Mouse (Mus musculus): ENCODE measurements at regions not wholly inside any gene's neighbourhood (a gene's known extent, or its start where the extent isn't known, plus 50 kb on each side); places are given as distances from the start of the nearest gene placed in this dataset.

DNA sequence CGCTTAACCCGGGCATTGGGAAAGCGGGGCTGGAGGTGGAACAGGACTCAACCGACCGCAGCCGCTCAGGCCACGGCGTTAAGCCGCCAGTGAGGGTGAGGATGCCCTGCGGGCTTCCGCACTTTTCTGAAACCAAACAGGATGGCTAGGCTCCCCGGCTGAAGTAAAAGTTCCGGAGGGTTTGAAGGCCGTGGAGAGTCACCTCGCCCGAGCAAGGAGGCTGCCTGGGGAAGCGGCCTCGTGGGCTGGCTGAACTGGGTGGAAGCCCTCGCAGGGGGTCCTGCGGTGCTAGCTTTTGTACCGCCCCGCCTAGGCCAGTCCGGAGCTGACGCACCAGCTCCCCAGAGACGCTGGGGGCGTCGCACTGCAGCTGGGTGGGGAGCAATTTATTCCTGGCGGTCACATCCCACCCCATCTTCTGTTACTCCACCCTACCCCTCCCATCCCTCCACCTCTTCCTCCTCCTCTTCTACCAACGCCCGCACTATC lies 217.1 kb downstream of the Mef2c start:
- DNase-seq (ENCODE audit: low spot score) (peak; percentile 96), ATAC-seq (ENCODE audit: low FRiP score) (peak; percentile 76)
- Histone ChIP-seq H3K4me1 (ENCODE audit: insufficient read depth, low read length) (no peaks in the 10 kb centered on the region), H3K27me3 (ENCODE audit: insufficient read depth, low read length) (0 out of 2 replicates have a peak, but pooled peaks cover 6% of the 10 kb centered on the region), H3K36me3 (ENCODE audit: insufficient read depth, low read length) (no peaks in the 10 kb centered on the region), H3K27ac (ENCODE audit: low read depth, low read length) (peak overlapping the region; percentile 95), H3K9me3 (ENCODE audit: low read length) (no peaks in the 10 kb centered on the region), H3K4me2 (ENCODE audit: low read depth, low read length, poor library complexity, severe bottlenecking) (peak overlapping the region; percentile 79), H3K4me3 (ENCODE audit: low read depth, low read length) (peak overlapping the region; percentile 78), H3K9ac (replicated peaks; ENCODE audit: low read length, poor library complexity, severe bottlenecking) (peak overlapping the region; percentile 86)
- WGBS = 2% methylated on average over 25 of the region's 30 CpGs
- peak; percentile 17; the same call in 1 of the 2 replicates for TF ChIP-seq CTCF (IDR thresholded peaks at IDR 0.05)

GRCm38 (mm10) chr13:83721563-83721962 lies 217.7 kb downstream of the Mef2c start:
- Histone ChIP-seq H3K36me3 (ENCODE audit: insufficient read depth, low read length) (no peaks in the 10 kb centered on the region), H3K9ac (replicated peaks; ENCODE audit: low read length, poor library complexity, severe bottlenecking) (peak overlapping the region; percentile 86), H3K4me1 (ENCODE audit: insufficient read depth, low read length) (no peaks in the 10 kb centered on the region), H3K4me2 (ENCODE audit: low read depth, low read length, poor library complexity, severe bottlenecking) (peak overlapping the region; percentile 79), H3K4me3 (ENCODE audit: low read depth, low read length) (peak overlapping the region; percentile 78), H3K27me3 (ENCODE audit: insufficient read depth, low read length) (0 out of 2 replicates have a peak, but pooled peaks cover 5% of the 10 kb centered on the region), H3K9me3 (ENCODE audit: low read length) (no peaks in the 10 kb centered on the region), H3K27ac (ENCODE audit: low read depth, low read length) (peak overlapping the region; percentile 95)
- 3% methylated on average over 14 of the region's 14 CpGs for WGBS
- no peak for TF ChIP-seq CTCF (IDR thresholded peaks at IDR 0.05)
- ATAC-seq (ENCODE audit: low FRiP score) = peak; percentile 36
- peak; percentile 81 for DNase-seq (ENCODE audit: low spot score)

- H3K36me3 ChIP-seq (ENCODE audit: insufficient read depth, low read length) = no peaks in the 10 kb centered on the region; the same call in 1 of the 2 replicates
- 6% methylated on average over 7 of the region's 7 CpGs for whole genome bisulfite sequencing
- H3K9ac ChIP-seq (replicated peaks; ENCODE audit: low read length, poor library complexity, severe bottlenecking) = peak overlapping the region; percentile 86
- no peaks in the 10 kb centered on the region for H3K4me1 ChIP-seq (ENCODE audit: insufficient read depth, low read length)
- TF ChIP-seq CTCF (IDR thresholded peaks at IDR 0.05) = peak; percentile 59
- DNase-seq (ENCODE audit: low spot score) (peak; percentile 82), ATAC-seq (ENCODE audit: low FRiP score) (peak; percentile 22)
- peak overlapping the region; percentile 78 for H3K4me3 ChIP-seq (ENCODE audit: low read depth, low read length)
- H3K27me3 ChIP-seq (ENCODE audit: insufficient read depth, low read length) = no peaks in the 10 kb centered on the region
- peak overlapping the region; percentile 95 for H3K27ac ChIP-seq (ENCODE audit: low read depth, low read length)
- H3K4me2 ChIP-seq (ENCODE audit: low read depth, low read length, poor library complexity, severe bottlenecking) = peak overlapping the region; percentile 79
- no peaks in the 10 kb centered on the region for H3K9me3 ChIP-seq (ENCODE audit: low read length)
Measured at GRCm38 (mm10) chr13:83722241-83722640, 218.4 kb downstream of the Mef2c start.

DNA sequence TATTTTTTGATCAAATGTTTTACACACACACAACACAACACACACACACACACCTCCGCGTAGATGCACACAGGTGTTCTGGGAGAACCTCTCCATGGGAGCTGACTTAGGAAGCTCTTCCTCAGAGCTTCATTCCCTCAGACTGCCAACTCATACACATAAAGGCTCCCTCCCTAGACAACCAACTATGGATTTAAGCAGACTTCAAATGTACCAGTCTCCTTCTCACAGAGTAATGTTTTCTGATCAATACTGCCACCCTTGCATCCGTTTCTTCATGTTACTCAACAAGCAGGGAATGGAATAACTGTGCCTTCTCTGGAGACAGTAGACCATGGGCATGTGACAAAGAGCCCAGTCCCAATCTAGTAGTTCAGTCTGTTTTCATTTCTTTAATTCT lies 219.0 kb downstream of the Mef2c start:
- no peaks in the 10 kb centered on the region for H3K9me3 ChIP-seq (ENCODE audit: low read length)
- 7% methylated on average over 3 of the region's 3 CpGs for WGBS

GRCm38 (mm10) chr13:83723396-83723795 lies 219.6 kb downstream of the Mef2c start:
- Histone ChIP-seq H3K36me3 (ENCODE audit: insufficient read depth, low read length) (no peaks in the 10 kb centered on the region; the same call in 1 of the 2 replicates), H3K27ac (ENCODE audit: low read depth, low read length) (peak overlapping the region; percentile 95), H3K4me1 (ENCODE audit: insufficient read depth, low read length) (no peaks in the 10 kb centered on the region), H3K9ac (replicated peaks; ENCODE audit: low read length, poor library complexity, severe bottlenecking) (peak overlapping the region; percentile 86), H3K9me3 (ENCODE audit: low read length) (no peaks in the 10 kb centered on the region), H3K4me3 (ENCODE audit: low read depth, low read length) (peak overlapping the region; percentile 78), H3K27me3 (ENCODE audit: insufficient read depth, low read length) (no peaks in the 10 kb centered on the region), H3K4me2 (ENCODE audit: low read depth, low read length, poor library complexity, severe bottlenecking) (peak overlapping the region; percentile 79)
- no peak for TF ChIP-seq CTCF (IDR thresholded peaks at IDR 0.05)
- no peak for ATAC-seq (ENCODE audit: low FRiP score)
- DNase-seq (ENCODE audit: low spot score) = peak; percentile 21
- WGBS = 25% methylated on average over 2 of the region's 2 CpGs

More for the DNA sequence above, 219.0 kb downstream of the Mef2c start:
- Histone ChIP-seq H3K27ac (ENCODE audit: low read depth, low read length) (peak overlapping the region; percentile 95), H3K9ac (replicated peaks; ENCODE audit: low read length, poor library complexity, severe bottlenecking) (peak overlapping the region; percentile 86), H3K27me3 (ENCODE audit: insufficient read depth, low read length) (no peaks in the 10 kb centered on the region), H3K4me1 (ENCODE audit: insufficient read depth, low read length) (no peaks in the 10 kb centered on the region), H3K4me2 (ENCODE audit: low read depth, low read length, poor library complexity, severe bottlenecking) (peak overlapping the region; percentile 79), H3K4me3 (ENCODE audit: low read depth, low read length) (peak overlapping the region; percentile 78), H3K36me3 (ENCODE audit: insufficient read depth, low read length) (no peaks in the 10 kb centered on the region; the same call in 1 of the 2 replicates)
- no peak for ATAC-seq (ENCODE audit: low FRiP score)
- DNase-seq (ENCODE audit: low spot score) = peak; percentile 55
- no peak for TF ChIP-seq CTCF (IDR thresholded peaks at IDR 0.05)

GRCm38 (mm10) chr13:83724196-83724595 lies 220.4 kb downstream of the Mef2c start:
- ATAC-seq (ENCODE audit: low FRiP score) (no peak), DNase-seq (ENCODE audit: low spot score) (peak; percentile 51)
- H3K4me1 ChIP-seq (ENCODE audit: insufficient read depth, low read length) = no peaks in the 10 kb centered on the region
- no peaks in the 10 kb centered on the region for H3K9me3 ChIP-seq (ENCODE audit: low read length)
- H3K27ac ChIP-seq (ENCODE audit: low read depth, low read length) = peak overlapping the region; percentile 100
- peak overlapping the region; percentile 100; the same call in 1 of the 2 replicates for H3K9ac ChIP-seq (replicated peaks; ENCODE audit: low read length, poor library complexity, severe bottlenecking)
- peak overlapping the region; percentile 79 for H3K4me2 ChIP-seq (ENCODE audit: low read depth, low read length, poor library complexity, severe bottlenecking)
- no peak for TF ChIP-seq CTCF (IDR thresholded peaks at IDR 0.05)
- WGBS = 26% methylated on average over 3 of the region's 3 CpGs
- peak overlapping the region; percentile 78 for H3K4me3 ChIP-seq (ENCODE audit: low read depth, low read length)
- no peaks in the 10 kb centered on the region; the same call in 1 of the 2 replicates for H3K36me3 ChIP-seq (ENCODE audit: insufficient read depth, low read length)
- H3K27me3 ChIP-seq (ENCODE audit: insufficient read depth, low read length) = no peaks in the 10 kb centered on the region
